Mouse (Mus musculus) cerebellum, postnatal 10 days (tissue): ENCODE results near the gene Tmod3.
A peak's percentile ranks its signal among the peaks of the same experiment; 100 is the strongest.
"Not testable (repeated sequence)": the region's sequence is repeated elsewhere in the genome, so short reads cannot be mapped to it uniquely, and the experiment has no call there.

Experiments
- DNase-seq, 2 experiments: peaks; one replicate each; pipeline ENCODE4 v3.0.0; 2021; ENCODE audit warnings: mixed read lengths in 2 of 2

Tmod3 gene

DNA sequence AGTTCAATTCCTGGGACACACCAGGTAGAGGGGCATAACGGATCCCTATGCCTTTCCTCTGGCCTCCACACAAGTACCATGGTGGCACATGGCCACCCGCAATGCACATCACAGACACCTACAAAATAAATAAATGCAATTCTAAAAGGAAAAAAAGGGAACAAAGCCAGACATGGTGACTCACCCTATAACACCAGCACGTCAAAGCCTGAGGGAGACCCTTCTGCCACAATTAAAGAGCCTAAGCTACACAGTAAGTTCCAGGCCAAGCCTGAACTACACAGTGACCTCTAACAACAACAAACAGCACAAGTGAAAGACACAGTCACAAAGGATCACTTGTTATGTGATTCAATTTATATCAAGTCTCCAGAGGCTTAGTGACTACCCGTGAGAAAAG is 5.7 kb downstream of the Tmod3 start:
- DNase-seq: no peak

DNA sequence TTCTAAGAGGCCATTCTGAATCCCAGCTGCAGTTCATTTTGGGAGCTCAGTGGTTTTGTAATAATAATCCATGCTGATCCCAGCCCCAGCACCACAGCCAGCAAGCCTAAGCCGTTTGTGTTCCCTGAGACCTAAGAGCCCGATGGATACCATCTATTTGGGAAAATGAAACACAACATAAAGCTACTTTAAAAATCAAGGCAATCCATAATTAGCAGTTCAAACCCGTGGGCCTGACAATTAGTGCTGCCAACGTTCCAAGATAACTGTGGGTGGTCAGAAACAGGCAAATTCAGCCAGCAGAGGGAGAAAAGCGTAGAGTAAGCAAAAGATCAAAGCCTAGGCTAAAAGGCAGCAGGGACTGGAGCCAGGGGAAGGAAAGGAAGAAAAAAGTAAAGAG is 8.1 kb downstream of the Tmod3 start:
- peak; percentile 43 to 50 for DNase-seq

DNA sequence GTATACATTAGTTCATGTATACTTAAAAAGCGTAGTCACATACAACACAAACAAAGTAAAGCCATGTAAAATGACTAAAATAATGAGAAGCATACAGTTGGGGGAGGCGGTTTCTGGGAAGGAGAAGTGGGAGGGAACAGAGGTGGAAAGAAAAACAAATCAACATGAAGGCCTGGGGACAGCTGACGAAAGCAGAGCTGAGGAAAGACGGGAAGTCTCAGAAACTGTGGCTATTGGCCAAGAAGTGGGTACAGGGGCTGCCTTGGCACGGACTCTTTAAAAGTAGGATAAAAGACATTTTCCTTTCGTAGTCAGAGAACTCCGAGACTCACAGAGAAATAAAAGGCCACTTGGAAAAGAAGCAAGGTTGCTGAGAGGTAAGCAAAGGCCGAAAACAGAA is 10.4 kb downstream of the Tmod3 start:
- DNase-seq: no peak

DNA sequence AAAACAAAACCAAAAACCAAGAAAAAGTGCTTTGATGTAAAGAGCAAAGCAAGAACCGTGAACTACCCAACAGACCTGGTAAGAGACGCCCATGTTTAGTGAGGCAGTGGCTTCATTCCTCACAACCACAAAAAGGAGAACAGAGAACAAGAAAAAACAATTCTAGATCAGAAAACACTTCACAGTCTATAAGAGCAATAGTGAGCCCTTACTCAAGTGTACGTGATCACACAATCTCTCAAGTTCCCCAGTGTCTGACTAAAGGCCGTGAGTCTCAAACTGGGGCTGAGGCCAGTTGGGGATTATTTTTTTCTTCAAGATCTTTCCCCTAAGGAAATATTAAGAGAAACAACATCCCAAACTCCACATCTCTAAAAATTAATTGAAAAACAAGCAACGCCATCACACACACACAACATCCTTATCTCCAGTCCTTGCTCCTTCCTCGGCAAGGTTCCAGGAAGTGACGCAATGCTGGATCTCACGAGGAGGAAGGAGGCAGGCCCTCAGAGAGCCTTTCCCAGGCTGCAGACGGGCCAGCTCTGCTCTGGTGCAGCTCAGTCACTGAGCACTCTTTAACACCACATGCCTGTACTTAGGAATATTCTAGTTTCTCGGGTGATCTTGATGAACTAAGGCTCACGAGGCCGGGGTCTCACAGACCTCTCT is 12.4 kb downstream of the Tmod3 start:
- peak; percentile 25 to 35 for DNase-seq

DNA sequence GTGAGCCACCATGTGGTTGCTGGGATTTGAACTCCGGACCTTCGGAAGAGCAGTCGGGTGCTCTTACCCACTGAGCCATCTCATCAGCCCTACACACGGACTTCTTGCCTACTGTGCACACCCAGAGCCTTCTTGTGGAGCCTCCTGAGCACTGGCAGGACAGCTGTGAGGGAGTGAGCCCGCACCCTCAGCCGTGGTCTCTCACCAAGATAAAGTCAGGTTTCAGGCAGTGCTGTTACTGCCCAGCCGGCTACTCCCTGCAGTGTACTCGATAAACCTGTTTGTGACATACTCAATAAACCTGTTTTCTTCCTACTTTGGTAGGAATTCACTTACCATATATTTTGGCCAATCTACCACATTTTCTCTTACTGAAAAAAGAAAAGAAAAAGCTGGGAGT is 13.9 kb downstream of the Tmod3 start:
- DNase-seq: no peak

DNA sequence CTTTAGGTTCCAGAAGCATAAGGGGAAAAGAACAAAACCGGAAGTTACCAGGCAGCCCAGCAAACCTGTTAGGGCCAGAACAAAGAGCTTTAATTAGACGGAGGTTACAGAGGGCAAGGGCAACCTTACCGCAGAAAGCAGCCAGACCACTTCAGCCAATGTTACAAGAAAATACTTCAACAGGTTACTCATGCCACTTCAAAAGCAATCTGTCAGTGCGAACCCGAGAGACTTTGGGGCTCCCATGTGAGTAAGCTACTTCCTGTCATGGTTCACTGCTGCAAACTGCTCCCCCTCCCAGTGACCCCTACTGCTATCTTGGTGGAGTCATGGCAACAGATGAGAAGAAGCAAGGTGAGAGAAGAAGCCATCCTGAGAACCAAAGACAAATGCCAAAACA is 18.0 kb downstream of the Tmod3 start:
- no peak for DNase-seq

DNA sequence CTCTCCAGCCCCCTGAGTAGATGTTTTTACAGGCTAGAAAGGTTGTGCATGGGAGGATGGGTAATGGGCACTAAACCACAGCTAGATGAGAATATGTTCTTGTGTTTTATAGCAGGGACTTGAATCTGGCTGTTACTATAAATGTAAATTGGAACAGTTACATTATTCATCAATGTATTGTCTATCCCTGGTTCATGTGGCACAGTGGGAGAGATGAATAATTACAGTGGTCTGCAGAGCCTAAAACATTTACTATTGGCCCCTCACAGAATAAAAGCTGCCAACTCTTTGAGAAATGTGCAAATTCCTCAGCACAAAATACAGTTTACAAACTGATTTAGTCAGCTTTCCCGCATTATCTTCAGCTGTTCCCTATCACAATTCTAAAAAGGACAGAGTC is 23.0 kb downstream of the Tmod3 start:
- no peak for DNase-seq

DNA sequence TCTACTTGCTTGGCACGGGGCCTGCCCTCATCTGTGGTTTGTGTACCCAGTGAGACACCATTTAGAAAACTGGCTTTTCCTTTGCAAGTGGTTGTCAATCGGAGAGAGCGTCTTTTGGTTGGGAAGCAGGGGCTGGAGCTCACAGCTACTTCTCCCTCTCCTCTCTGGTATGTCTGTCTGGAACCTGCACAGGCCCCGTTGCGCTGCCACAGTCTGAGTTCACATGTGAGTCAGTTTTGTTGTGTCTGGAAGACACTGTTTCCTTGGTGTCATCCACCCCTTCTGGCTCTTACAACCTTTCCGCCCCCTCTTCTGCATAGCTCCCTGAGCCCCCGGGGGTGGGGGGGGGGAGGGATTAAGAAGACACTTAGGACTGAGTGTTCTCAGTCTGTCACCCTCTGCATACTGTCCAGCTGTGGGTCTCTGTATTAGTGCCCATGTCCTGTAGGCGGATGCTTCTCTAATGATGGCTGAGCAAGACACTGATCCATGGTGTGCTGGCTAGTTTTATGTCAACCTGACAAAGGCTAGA is 25.0 kb downstream of the Tmod3 start:
- DNase-seq: no peak

DNA sequence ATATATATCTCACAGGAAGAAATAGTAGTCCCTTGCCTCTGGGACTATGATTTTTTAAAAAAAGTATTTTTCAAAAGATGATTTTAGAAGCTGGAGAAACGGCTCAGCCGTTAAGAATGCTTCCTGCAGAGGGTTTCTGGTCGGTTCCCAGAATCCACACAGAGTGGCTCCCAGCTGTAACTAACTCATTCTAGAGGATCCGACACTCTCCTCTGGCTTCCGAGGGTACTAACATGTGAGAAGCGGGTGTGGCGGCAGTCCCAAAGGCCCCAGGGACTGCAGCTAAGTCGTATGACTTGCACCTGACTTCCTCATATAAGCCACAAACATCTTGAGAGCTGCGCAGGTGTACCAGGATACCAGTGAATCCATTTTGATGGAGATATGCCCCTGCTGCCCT is 26.5 kb downstream of the Tmod3 start:
- not testable (repeated sequence) for DNase-seq

DNA sequence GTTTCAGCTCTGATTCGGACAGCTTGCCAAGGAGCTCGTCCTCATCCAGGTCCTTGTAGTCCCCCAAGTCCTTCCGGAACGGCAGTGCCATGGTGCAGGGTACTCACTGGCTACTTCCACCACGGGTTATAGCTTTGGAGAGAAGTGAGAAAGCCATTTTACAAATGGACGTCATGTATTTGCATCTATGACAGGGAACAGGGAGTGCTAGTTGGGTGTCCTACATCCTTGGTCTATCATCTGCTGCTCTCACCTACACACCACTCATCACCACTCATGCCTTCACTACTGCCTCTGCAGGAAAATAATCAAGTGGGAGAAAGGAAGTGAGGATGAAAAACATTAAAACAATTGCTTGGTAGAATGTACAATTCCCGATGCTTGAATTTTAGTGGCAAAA is 27.0 kb downstream of the Tmod3 start:
- DNase-seq: no peak

DNA sequence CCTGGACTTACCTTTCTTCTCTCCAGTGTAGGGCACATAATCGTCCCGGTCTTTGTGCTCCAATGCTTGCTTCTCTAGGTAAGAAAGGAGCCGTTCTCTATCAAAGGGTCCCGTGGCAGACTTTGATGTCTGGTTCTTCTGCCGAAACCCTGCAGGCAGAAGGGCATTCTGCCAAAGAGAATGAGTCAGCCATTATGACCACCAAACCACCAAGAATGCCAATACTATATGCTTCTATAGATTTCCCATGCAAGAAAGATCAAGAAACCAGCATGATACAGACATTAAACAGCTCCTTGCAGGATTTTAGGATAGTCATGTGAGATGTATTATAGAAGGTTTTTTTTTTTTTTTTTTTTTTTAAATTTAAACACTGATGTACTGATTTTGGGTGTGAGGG is 30.1 kb downstream of the Tmod3 start:
- DNase-seq: peak; percentile 45 to 53

DNA sequence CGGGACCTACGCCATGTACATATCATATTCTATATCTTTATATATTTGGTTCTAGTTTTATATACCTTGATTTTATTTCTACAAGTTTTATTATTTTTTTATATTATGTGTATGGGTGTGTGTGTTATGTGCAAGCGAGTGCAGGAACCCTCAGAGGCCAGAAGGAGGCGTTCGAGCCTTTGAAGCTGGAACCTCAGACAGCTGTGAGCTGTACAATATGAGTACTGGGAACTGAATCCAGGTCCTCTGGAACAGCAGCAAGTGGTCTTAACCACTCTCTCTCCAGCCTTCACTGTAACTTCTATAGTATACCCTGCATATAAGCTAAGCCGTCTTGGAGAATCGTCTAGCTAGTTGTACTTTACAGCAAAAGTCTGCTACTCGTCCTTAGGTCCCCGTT is 31.4 kb downstream of the Tmod3 start:
- no peak for DNase-seq

DNA sequence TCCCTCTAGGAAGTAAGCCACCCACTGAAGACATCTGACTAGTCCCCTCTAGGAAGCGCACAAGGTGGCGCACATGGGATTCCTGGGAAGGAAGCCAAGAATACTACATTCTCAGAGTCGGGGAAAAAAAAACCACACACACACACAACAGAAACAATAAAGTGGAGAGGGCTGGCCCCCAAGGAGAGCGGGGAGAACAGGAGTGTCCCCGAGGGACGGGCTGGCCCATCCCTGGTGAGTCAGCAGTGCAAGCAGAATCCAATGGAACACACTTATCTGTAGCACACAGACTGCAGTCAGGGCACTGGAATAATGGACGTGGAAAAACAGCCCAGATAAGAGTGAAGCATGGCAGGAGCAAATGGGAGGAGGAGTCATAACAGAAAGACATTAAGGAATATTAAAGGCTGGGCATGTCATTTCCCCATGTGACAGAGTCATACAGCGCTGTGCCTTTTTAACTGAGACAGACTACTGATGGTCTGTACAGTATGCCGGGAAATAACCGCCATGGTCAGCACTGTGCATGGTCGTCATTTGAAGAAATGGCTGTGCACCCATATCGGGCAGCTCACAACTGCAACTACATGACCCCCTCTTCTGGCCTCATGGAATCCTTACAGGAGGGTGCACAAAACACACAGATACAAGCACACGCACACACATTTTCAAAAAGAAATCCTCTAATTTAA is 31.9 kb downstream of the Tmod3 start:
- no peak for DNase-seq

DNA sequence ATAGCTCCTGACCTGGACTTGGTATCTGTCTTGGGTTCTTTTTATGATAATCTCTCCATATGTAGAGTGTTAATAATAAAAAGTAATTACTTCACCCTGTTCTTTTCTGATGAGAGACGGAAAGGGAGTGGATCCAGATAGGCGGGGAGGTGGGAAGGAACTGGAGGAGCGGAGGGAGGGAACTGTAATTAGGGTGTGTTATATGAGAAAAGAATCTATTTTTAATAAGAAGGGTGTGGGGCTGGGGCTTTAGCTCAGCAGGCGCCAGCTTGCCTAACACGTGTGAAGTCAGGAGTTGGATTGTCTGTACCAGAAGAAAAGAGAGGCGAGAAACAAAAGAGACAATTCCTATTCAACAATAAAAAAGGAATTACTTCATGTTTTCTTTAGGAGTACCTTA is 35.8 kb downstream of the Tmod3 start:
- peak in 1 of 2 experiments; percentile 22 for DNase-seq

DNA sequence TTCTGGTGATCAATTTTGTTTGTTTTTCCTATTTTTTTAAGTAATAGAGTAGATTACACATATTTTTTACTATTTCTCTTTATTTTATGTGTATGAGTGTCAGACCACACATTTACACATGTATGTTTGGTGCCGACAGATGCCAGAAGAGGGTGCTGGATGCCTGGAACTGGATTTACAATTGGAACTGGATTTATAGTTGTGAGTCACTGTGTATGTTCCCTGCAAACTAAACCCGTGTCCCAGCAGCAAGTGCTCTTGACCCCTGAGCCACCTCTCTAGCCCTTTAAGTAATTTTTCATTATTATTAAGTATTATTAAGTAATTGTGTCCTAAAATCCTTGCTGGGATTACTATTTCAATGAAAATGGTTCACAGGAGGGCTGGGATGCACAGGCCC is 37.2 kb downstream of the Tmod3 start:
- DNase-seq: no peak

DNA sequence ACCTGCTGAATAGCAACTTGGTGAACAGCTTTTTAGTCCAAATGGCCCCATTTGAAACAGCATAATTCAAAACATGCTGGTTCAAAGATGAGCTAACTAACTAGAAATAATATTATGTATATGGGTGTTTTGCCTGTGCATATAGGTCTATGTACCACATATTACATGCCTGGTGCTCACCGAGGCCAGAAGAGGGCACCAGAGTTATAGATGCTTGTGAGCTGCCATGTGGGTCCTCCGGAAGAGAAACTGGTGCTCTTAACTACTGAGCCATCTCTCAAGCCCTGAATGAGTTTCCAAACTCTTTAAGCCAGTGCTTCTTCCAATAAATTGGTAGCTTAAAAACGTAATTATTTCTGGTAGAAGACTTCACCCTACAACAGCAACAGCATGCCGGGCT is 37.7 kb downstream of the Tmod3 start:
- DNase-seq: peak; percentile 74

DNA sequence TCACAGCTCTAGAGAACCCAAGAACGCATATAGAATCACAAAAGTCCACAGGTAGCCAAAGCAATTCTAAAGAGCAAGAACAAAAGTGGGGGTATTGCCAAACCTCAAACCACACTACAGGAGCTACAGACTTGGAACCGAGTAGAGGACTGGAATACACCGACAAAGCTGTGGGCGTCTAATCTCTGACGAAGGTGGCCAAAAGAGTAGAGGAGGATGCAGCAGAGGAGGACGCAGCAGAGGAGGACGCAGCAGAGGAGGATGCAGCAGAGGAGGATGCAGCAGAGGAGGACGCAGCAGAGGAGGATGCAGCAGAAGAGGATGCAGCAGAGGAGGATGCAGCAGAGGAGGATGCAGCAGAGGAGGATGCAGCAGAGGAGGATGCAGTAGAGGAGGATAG is 38.5 kb downstream of the Tmod3 start:
- DNase-seq: no peak

DNA sequence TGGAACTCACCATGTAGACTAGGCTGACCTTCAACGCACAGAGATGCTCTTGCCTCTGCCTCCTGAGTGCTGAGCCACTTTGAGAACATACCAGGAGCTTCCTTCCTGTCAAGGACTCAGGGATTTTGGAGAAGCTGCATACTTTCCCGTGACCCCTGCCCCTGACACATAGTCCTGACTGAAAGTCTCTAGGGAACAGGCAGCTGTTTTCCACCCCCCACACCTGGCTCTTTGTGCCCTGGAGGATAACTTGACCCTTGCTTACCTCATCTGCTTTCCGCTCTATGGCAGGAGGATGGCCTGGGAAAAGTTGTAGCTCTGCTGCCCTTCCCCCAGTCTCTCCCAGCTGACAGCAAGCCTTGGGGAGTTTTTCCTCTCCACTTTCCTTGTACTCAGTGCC is 41.7 kb downstream of the Tmod3 start:
- no peak for DNase-seq

DNA sequence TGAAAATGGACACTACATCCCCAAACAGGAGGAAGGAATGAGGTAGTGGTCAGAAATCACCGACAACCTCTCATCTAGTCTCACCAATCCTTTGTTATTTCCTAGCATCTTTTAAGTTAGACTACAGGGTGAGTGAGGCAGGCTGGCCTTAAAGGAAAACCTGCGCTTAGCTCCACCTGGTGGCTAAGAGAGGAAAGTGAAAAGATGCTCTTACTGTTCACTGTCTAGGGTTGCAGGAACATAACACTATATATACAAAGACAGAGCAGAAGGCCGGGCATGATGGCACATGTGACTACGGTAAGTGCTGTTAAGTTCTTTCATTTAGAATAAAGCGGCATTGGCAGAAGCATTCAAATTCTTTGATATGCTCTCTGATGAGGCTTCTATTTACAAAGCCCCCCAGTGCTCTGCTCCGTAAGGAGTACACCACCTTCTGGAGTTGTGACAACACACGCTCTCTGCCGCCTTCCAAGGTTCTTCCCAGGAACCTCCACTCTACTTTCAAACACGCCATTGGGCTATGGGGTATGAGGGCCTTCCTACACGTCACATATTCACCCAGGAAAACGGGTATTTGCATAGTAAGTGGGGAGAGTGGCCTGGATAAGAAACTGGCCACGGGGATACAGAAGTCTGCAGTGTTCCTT is 43.9 kb downstream of the Tmod3 start:
- peak; percentile 72 to 84 for DNase-seq

DNA sequence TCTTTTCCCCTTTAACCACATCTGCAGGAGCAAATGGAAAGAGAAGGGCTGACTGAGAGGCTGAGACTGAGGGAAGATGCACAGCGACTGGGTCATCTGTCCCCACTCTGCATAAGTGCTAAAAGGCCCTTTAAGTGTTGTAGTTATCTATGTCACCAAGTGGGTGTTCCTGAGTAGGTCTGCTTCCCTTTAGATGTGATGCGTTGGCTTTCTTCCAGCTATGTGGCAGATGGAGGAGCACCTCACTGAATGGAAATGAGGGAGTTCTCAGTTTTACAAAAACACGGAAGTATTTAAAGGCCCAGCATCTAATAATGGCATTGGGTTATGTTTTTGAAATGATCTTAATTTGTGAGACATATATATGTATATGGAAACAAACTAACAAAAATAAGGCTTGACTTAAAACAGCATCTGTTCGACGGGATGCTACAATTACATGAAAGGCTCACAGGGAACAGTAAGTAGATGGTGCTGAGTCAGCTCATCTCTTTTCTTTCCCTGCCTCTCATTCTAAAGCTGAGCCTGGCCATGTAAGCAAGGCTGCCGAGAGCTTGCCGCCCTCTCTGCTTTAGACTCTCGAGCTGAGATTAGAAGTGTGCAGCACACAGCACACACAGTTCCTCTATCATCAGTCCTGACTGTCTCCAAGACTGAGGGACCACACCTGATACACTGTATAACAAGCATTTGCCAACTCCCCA is 48.1 kb downstream of the Tmod3 start:
- peak; percentile 62 to 74 for DNase-seq

DNA sequence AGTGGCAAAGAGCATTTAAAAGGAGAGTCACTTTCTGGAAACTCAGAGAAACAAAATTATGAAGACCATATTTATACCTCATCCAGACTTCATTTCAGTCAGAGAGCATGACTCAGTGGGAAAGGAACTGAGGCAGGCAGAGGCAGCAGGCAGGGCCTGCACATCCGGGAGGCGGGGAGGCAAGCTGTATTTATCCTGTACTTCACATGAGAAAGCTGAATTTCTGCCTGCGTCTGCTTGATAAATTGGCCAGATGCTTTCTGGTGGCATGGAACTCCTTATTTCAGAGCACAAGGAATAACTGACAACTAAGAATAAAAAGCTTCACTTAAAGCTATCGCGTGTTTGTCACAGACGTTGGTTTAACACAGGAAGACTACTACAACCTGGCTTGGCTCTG is 55.1 kb downstream of the Tmod3 start:
- DNase-seq: no peak

DNA sequence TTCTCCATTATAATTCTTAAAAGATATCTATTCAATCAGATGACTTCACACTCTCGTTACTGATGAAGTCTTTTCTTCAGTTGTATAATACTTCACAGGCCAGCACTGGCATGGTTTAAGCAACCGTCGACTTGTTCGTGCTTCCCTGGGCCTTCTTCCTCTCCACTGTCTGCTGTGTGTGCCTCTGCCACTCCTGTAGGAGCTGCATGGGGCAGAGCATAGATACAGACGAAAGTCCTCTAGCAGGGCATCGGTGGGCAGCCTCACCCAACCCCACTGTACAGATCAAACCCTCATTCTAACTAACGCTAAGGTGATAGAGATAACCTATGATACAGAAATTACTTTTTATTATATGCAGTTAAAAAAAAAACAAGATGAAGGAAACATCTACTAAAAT is 60.9 kb downstream of the Tmod3 start:
- no peak for DNase-seq

DNA sequence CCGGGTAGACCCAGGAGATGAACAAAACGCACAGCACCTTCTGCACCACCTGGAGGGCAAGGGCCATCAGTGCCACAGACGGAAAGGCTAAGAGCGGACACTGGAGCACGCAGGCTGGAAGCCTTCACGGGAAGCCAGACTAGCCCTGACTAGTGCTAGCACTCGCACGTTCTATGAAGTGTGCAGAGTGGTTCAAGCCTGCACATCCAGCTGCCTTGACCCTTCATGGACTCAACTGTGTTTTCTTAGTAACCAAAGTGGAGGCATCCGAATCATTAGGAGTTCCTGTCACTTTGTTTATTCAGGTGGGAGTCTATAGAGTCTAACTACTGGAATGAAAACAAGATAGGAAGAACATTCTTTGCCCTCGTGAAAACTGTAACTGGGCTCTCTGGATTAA is 63.5 kb downstream of the Tmod3 start:
- DNase-seq: no peak
